17 mouse cellular contexts compared by ENCODE assay signal in the genomic region with DNA sequence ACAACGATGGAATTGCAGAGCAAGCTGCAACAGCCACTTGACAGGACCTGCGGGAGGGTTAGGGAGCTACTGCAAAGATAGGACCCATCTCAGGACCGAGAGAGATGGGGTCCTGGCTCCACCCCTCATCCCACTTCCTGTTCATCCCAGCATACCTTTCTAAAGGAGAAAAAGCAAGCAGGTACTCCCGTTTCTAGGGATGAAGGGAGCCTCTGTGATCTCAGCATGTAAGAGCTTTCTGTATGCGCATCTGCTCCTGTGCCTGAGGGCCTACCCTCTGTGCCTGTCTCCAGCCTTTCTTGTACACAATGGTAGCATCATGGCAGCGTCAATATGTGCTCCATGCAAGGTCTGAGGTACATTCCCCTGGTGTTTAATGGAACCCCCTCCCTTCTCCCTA.
"Had no signal": no experiment of that assay in that cellular context is flagged by ENCODE, and none has a peak within 500 bp of the region (broad histone marks: within the 10 kb centered on the region; RNA-seq: fewer than 3 reads in every experiment).

No protein-coding gene starts in this region.

- H3K9ac ChIP-seq: liver, embryonic 15.5 days; liver, postnatal 0 days; lung, embryonic 15.5 days; midbrain, embryonic 13.5 days; midbrain, embryonic 15.5 days; stomach, embryonic 15.5 days had no signal

- H3K27ac ChIP-seq: liver, embryonic 15.5 days; lung, embryonic 15.5 days; macrophage; midbrain, embryonic 13.5 days; midbrain, embryonic 15.5 days; stomach, embryonic 15.5 days; stomach, postnatal 0 days had no signal

- H3K36me3 ChIP-seq: liver, embryonic 15.5 days; lung, embryonic 15.5 days; midbrain, embryonic 13.5 days; midbrain, embryonic 15.5 days; stomach, embryonic 15.5 days had no signal

- H3K27me3 ChIP-seq: liver, embryonic 15.5 days; lung, embryonic 15.5 days; megakaryocyte, embryonic 14.5 days; midbrain, embryonic 13.5 days; midbrain, embryonic 15.5 days; stomach, embryonic 15.5 days had no signal

- ATAC-seq: liver, postnatal 0 days; lung, postnatal 0 days; midbrain, embryonic 13.5 days; midbrain, embryonic 15.5 days had no signal

- H3K4me1 ChIP-seq: liver, embryonic 15.5 days; megakaryocyte, embryonic 14.5 days had no signal

- H3K4me3 ChIP-seq: liver, embryonic 15.5 days; lung, embryonic 15.5 days; megakaryocyte, embryonic 14.5 days; midbrain, embryonic 13.5 days; midbrain, embryonic 15.5 days; stomach, embryonic 15.5 days had no signal

- H3K4me2 ChIP-seq: liver, embryonic 15.5 days; lung, embryonic 15.5 days; midbrain, embryonic 13.5 days; midbrain, embryonic 15.5 days; stomach, embryonic 15.5 days had no signal

- DNase-seq: liver, postnatal 0 days; lung, adult 2 months; lung, postnatal 14 days; lung, postnatal 36 days; right cerebral cortex, postnatal 14 days; thymus, adult 18-20 months; thymus, postnatal 14 days; thymus, postnatal 36 days had no signal

- H3K9me3 ChIP-seq: liver, embryonic 15.5 days; lung, embryonic 15.5 days; midbrain, embryonic 13.5 days; midbrain, embryonic 15.5 days; stomach, embryonic 15.5 days had no signal
